Mouse (Mus musculus): Measurements from ENCODE around the gene Phldb3. TPM values are rescaled to one million over a fixed set of nuclear protein-coding genes. Genes with fewer than 3 reads are reported as not detected.
"Not testable (repeated sequence)": the region's sequence is repeated elsewhere in the genome, so short reads cannot be mapped to it uniquely, and the experiment has no call there.

Phldb3 gene
- polyA plus RNA-seq, 1 experiment from 2014 or later, result not detected

DNA sequence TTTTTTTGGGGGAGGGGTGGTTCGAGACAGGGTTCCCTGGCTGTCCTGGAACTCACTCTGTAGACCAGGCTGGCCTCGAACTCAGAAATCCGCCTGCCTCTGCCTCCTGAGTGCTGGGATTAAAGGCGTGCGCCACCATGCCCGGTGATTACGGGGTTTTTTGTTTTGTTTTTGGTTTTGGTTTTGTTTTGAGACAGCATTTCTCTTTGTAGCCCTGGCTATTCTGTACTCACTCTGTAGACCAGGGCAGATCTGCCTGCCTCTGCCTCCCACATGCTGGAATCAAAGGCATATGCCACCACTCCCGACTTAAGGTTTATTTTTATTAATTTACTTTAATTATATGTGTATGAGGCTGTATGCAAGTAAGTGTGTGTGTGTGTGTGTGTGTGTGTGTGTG lies 7.8 kb downstream of the Phldb3 start:
- WGBS, result 90% methylated on average over 8 of the region's 8 CpGs
- not testable (repeated sequence) for H3K27ac ChIP-seq (ENCODE audit: low read depth, low read length); ATAC-seq; H3K4me2 ChIP-seq (ENCODE audit: low read length); H3K4me1 ChIP-seq (ENCODE audit: control insufficient read depth, insufficient read depth, low read depth, low read length); H3K4me3 ChIP-seq (ENCODE audit: low read length); H3K27me3 ChIP-seq (replicated peaks; ENCODE audit: control insufficient read depth, insufficient read depth, low read length); H3K9ac ChIP-seq (ENCODE audit: low read depth, low read length); H3K36me3 ChIP-seq (ENCODE audit: control insufficient read depth, insufficient read depth, low read length); H3K9me3 ChIP-seq (ENCODE audit: control insufficient read depth, low read length)

DNA sequence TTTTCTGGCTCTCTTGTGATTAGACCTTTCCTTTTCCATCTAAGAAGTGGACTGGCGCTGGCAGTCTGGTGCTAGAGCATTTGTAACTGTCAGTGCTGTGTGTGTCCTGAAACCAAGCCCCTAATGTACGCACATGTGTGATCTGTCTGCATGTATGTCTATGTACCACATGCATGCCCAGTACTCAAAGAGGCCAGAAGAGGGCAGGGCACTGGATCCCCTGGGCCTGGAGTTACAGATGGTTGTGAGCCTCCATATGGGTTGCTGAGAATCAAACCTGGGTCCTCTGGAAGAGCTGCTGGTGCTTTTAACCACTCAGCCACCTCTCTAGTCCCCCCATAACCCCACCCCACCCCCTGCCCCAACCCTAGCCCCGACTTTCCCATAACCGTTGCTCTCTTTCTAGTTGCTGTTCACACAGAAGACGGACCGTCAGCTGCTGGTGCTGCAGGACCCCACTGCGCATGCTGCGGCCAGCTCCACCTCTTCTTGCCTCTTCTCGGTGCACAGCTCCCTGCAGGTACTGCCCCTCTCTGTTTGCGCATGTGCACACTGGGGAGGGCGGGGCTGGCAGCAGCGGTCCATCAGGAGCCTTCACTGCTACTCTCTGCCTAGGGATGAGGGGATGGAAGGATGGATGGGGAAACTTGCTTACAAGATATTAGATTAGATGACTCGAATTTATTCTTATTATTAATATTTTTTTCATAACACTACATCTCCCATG lies 9.3 kb downstream of the Phldb3 start:
- 52% methylated on average over 13 of the region's 13 CpGs for WGBS
- Histone ChIP-seq H3K27ac (ENCODE audit: low read depth, low read length) (no peak overlapping the region), H3K4me3 (ENCODE audit: low read length) (no peak overlapping the region), H3K4me1 (ENCODE audit: control insufficient read depth, insufficient read depth, low read depth, low read length) (no peaks in the 10 kb centered on the region), H3K4me2 (ENCODE audit: low read length) (no peak overlapping the region), H3K9me3 (ENCODE audit: control insufficient read depth, low read length) (no peaks in the 10 kb centered on the region), H3K9ac (ENCODE audit: low read depth, low read length) (no peak overlapping the region), H3K36me3 (ENCODE audit: control insufficient read depth, insufficient read depth, low read length) (no peaks in the 10 kb centered on the region), H3K27me3 (replicated peaks; ENCODE audit: control insufficient read depth, insufficient read depth, low read length) (0 out of 2 replicates have a peak, but pooled peaks cover under 1% of the 10 kb centered on the region)
- ATAC-seq, result no peak

DNA sequence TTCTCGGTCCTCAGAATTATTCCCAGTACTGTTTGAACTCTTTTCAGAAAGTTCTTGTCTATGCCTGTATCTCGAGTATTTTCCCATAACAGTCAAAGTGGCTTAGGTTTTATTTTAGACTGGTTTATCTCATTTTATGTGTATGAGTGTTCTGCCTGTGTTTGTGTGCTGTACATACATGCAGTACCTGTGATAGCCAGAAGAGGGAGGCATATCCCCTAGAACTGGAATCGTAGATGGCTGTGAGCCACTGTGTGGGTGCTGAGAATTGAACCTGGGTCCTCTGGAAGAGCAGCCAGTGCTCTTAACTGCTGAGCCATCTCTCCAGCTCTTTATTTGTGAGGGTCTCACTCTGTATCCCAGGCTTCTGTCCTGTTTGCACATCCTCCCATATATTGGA lies 10.6 kb downstream of the Phldb3 start:
- no peaks in the 10 kb centered on the region for H3K9me3 ChIP-seq (ENCODE audit: control insufficient read depth, low read length)
- H3K27me3 ChIP-seq (replicated peaks; ENCODE audit: control insufficient read depth, insufficient read depth, low read length), result no peaks in the 10 kb centered on the region
- no peak overlapping the region for H3K9ac ChIP-seq (ENCODE audit: low read depth, low read length)
- H3K4me2 ChIP-seq (ENCODE audit: low read length), result no peak overlapping the region
- WGBS, result 90% methylated on average over 3 of the region's 3 CpGs
- no peak overlapping the region for H3K4me3 ChIP-seq (ENCODE audit: low read length)
- H3K27ac ChIP-seq (ENCODE audit: low read depth, low read length), result no peak overlapping the region
- no peaks in the 10 kb centered on the region for H3K4me1 ChIP-seq (ENCODE audit: control insufficient read depth, insufficient read depth, low read depth, low read length)
- no peak for ATAC-seq
- H3K36me3 ChIP-seq (ENCODE audit: control insufficient read depth, insufficient read depth, low read length), result no peaks in the 10 kb centered on the region

DNA sequence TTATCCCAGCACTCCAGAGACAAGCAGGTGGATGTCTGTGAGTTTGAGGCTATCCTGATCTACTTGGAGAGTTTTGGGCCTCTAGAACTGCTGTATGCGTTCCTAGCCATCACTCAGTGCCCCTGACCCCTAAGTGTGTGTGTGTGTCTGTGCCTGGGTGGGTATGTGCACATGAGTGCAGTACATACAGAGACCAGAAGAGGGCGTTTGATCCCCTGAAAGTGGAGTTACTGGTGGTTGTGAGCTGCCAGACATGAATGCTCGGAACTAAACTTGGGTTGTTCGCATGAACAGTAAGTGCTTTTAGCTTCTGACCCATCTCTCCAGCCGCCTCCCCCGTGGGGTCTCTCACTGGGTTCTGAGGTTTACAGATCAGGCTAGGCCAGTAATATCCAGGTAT lies 12.4 kb downstream of the Phldb3 start:
- H3K4me2 ChIP-seq (ENCODE audit: low read length), result no peak overlapping the region
- no peak for ATAC-seq
- H3K4me3 ChIP-seq (ENCODE audit: low read length), result no peak overlapping the region
- no peaks in the 10 kb centered on the region for H3K27me3 ChIP-seq (replicated peaks; ENCODE audit: control insufficient read depth, insufficient read depth, low read length)
- no peak overlapping the region for H3K9ac ChIP-seq (ENCODE audit: low read depth, low read length)
- WGBS, result 83% methylated on average over 6 of the region's 6 CpGs
- H3K4me1 ChIP-seq (ENCODE audit: control insufficient read depth, insufficient read depth, low read depth, low read length), result no peaks in the 10 kb centered on the region
- H3K9me3 ChIP-seq (ENCODE audit: control insufficient read depth, low read length), result no peaks in the 10 kb centered on the region
- H3K27ac ChIP-seq (ENCODE audit: low read depth, low read length), result no peak overlapping the region
- no peaks in the 10 kb centered on the region for H3K36me3 ChIP-seq (ENCODE audit: control insufficient read depth, insufficient read depth, low read length)

DNA sequence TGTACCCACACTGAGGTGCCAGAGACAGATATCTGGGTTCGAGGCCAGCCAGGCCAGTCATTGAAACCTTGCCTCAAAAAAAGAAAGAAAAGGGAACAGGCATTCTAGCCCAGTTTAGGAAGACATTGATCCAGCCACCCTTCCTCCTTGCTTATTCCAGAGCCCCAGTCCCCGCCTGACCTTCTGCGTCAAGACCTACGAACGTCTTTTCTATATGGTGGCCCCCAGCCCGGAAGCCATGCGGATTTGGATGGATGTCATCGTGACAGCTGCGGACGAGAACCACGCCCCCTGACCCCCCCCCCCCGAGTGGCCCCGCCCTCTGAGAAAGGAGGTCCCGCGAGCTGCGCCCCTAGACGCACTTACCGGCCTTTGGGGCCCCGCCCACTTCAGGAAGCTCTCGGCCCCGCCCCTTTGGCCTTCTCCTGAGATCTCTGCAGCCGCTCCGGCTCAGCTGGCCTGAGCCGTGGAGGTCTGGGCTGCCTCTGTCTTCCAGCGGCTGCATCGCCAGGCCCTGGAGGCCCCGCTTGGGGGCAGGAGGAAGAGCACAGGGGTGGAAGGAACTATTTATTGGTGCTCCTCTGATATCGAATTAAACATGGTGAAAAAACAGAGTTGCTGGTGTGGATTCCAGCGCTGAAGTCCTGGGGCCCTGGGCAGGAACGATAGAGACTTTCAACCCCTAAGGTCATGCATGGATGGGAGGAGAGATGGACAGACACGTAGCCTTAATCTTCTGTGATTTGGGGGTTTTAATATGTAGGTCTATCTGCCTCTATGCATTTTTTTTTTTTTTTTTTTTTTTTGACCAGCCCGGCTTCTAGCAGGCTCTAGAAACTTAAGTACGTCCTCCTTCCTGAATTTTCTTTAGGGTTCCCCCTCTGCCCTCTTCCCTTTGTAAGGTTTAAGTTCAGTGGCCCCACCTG lies 18.4 kb downstream of the Phldb3 start:
- Histone ChIP-seq H3K9ac (ENCODE audit: low read depth, low read length) (peak overlapping the region; percentile 24), H3K27ac (ENCODE audit: low read depth, low read length) (no peak overlapping the region), H3K4me1 (ENCODE audit: control insufficient read depth, insufficient read depth, low read depth, low read length) (no peaks in the 10 kb centered on the region), H3K36me3 (ENCODE audit: control insufficient read depth, insufficient read depth, low read length) (no peaks in the 10 kb centered on the region), H3K4me3 (ENCODE audit: low read length) (peak overlapping the region; percentile 29), H3K9me3 (ENCODE audit: control insufficient read depth, low read length) (no peaks in the 10 kb centered on the region), H3K27me3 (replicated peaks; ENCODE audit: control insufficient read depth, insufficient read depth, low read length) (no peaks in the 10 kb centered on the region), H3K4me2 (ENCODE audit: low read length) (peak overlapping the region; percentile 59)
- 9% methylated on average over 29 of the region's 33 CpGs for WGBS
- peak; percentile 85 for ATAC-seq

DNA sequence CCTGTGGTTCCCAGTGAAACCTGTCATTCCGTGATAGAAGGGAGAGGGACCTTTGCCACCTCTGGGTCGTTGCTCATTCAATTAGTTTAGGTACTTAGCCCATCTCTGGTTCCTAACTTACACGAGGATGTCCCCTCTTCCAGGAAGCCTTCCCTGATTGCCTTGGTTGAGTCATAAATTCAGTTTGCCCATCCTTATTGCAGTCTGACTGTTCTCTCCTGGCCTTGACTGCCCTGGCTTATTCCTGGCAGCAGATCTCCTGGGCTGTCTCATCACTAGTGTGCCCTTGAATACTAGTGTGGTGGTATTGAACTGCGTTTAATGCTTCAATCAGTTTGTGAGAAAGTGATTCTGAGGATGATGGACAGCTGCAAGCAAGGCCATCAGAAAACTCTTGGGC lies 19.1 kb downstream of the Phldb3 start:
- Histone ChIP-seq H3K36me3 (ENCODE audit: control insufficient read depth, insufficient read depth, low read length) (no peaks in the 10 kb centered on the region), H3K4me3 (ENCODE audit: low read length) (no peak overlapping the region), H3K4me2 (ENCODE audit: low read length) (no peak overlapping the region), H3K4me1 (ENCODE audit: control insufficient read depth, insufficient read depth, low read depth, low read length) (no peaks in the 10 kb centered on the region), H3K27ac (ENCODE audit: low read depth, low read length) (no peak overlapping the region), H3K9me3 (ENCODE audit: control insufficient read depth, low read length) (no peaks in the 10 kb centered on the region), H3K27me3 (replicated peaks; ENCODE audit: control insufficient read depth, insufficient read depth, low read length) (no peaks in the 10 kb centered on the region), H3K9ac (ENCODE audit: low read depth, low read length) (no peak overlapping the region)
- WGBS, result 77% methylated on average over 4 of the region's 4 CpGs
- no peak for ATAC-seq

DNA sequence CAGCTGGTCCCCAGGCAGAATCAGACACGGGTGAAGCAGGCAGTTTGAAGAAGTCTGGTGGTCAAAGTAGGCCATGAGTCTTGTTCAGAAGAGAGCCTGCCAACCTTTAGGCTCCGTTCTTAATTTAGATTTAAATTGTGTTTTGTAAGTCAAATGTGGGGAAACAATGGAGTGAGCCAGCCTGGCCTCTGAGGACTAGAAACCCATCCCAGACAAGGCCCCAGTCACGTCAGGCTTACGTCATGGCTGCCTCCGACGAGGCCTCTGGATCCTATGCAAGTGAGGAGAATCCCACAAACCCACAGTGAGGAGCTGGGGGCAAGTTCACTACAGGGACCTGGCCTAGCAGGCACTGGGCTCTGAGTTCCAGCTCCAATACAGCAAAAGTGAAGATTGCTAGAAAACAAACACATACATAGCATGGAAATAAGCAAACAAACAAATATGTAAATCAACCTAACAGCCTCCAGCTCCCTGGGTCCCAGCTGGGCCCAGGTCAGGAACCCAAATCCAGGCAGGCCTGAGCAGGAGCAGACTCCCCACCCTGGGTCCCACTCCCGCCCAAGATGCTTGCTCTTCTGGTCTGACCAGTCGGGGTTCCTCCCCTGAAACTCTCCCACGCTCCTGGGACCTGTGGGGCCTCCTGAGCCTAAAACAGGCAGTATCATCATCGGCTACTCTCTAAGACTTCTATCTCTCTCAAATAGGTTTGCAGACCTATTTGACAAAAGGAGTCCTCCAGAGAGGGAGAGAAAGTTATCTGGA lies 19.7 kb downstream of the Phldb3 start:
- Histone ChIP-seq H3K9me3 (ENCODE audit: control insufficient read depth, low read length) (no peaks in the 10 kb centered on the region), H3K27me3 (replicated peaks; ENCODE audit: control insufficient read depth, insufficient read depth, low read length) (no peaks in the 10 kb centered on the region), H3K4me3 (ENCODE audit: low read length) (no peak overlapping the region), H3K4me2 (ENCODE audit: low read length) (no peak overlapping the region), H3K9ac (ENCODE audit: low read depth, low read length) (no peak overlapping the region), H3K27ac (ENCODE audit: low read depth, low read length) (no peak overlapping the region), H3K4me1 (ENCODE audit: control insufficient read depth, insufficient read depth, low read depth, low read length) (no peaks in the 10 kb centered on the region), H3K36me3 (ENCODE audit: control insufficient read depth, insufficient read depth, low read length) (no peaks in the 10 kb centered on the region)
- 66% methylated on average over 10 of the region's 10 CpGs for WGBS
- ATAC-seq, result no peak

DNA sequence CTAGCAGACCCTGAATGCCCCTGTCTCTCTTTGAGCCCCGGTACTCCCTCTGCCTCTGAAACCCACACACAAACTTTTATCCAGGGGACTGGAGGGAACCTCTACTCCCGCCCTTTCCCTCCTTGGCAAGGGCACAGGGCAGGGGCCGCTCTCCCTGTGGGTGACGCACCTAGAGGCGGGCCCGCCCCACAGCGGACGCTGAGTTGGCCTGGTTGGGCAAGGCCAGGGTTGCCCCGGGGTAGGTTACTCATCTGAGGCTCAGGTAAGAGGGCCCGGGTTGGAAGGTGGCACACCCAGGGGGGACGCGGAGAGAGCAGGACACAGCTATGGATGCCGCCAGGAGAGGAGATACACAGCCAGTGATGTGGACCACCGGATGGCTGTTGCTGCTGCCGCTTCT lies 25.7 kb downstream of the Phldb3 start, which contains the start of gene Lypd3:
Lypd3 (plus strand) TSS at position 287 of the 400 bp plus-strand sequence.
- H3K4me1 ChIP-seq (ENCODE audit: control insufficient read depth, insufficient read depth, low read depth, low read length), result peaks cover 15% of the 10 kb centered on the region
- H3K4me2 ChIP-seq (ENCODE audit: low read length), result peak within 1 kb of the TSS; percentile 24
- H3K27me3 ChIP-seq (replicated peaks; ENCODE audit: control insufficient read depth, insufficient read depth, low read length), result peaks cover 47% of the 10 kb centered on the region
- peak within 1 kb of the TSS; percentile 7; the same call in 1 of the 2 replicates for H3K4me3 ChIP-seq (ENCODE audit: low read length)
- H3K9ac ChIP-seq (ENCODE audit: low read depth, low read length), result no peak within 1 kb of the TSS; the same call in 1 of the 2 replicates
- no peak for ATAC-seq
- 16% methylated on average over 15 of the region's 15 CpGs for WGBS
- H3K36me3 ChIP-seq (ENCODE audit: control insufficient read depth, insufficient read depth, low read length), result no peaks in the 10 kb centered on the region
- no peaks in the 10 kb centered on the region for H3K9me3 ChIP-seq (ENCODE audit: control insufficient read depth, low read length)
- H3K27ac ChIP-seq (ENCODE audit: low read depth, low read length), result no peak within 1 kb of the TSS

Measured in hindbrain, embryonic 16.5 days (tissue).